Mouse (Mus musculus) neutrophil, adult 5-6 weeks (primary cell): ENCODE results near the gene Ptprf. TPM values are rescaled to one million over a fixed set of nuclear protein-coding genes. Genes with fewer than 3 reads are reported as not detected.

ENCODE experiments used
- ATAC-seq: fragments of 151-379, 151-347 bp; 2 replicates; pipeline ENCODE4 v1.8.0; 2017; ENCODE audit warnings: mild to moderate bottlenecking, moderate TSS enrichment; ENCODE audit not compliant: insufficient number of reproducible peaks, poor library complexity, low FRiP score, severe bottlenecking; ENCODE audit errors: extremely low read depth
- total RNA-seq: library from RNA; stranded (forward); fragments of 200-1000 nt; gene quantifications from 2 replicates; pipeline ENCODE4 v1.2.3, GENCODE M21; 2017

Ptprf gene
- total RNA-seq, 1 experiment from 2014 or later = 0.23 TPM

GRCm38 (mm10) chr4:118162123-118162522 is 129.1 kb downstream of the Ptprf start:
- no peak for ATAC-seq

Other genes starting within 250 kb of the Ptprf start
- 5.5 and 7.5 TPM in 2 replicates for gene St3gal3, start 156.5 kb downstream of the Ptprf start, total RNA-seq
- 75.9 and 93.9 TPM in 2 replicates for gene Kdm4a, start 111.4 kb downstream of the Ptprf start, total RNA-seq
- 15.8 and 17.5 TPM in 2 replicates for gene Szt2, start 117.9 kb upstream of the Ptprf start, total RNA-seq
- 85.8 and 105 TPM in 2 replicates for gene Med8, start 117.9 kb upstream of the Ptprf start, total RNA-seq
- 59.4 and 60.7 TPM in 2 replicates for gene Elovl1, start 136.7 kb upstream of the Ptprf start, total RNA-seq
- 2.3 and 2.7 TPM in 2 replicates for gene Cdc20, start 145.9 kb upstream of the Ptprf start, total RNA-seq
- gene Mpl, start 166.1 kb upstream of the Ptprf start, total RNA-seq = 1.7 and 2.0 TPM in 2 replicates
- gene Tie1, start 198.7 kb upstream of the Ptprf start, total RNA-seq = not detected in 2 replicates
- not detected in 2 replicates for gene 2610528J11Rik, start 235.6 kb upstream of the Ptprf start, total RNA-seq